Mouse (Mus musculus): ENCODE results near the gene Soga1. TPM values are rescaled to one million over a fixed set of nuclear protein-coding genes. Genes with fewer than 3 reads are reported as not detected.

Soga1 gene
- total RNA-seq, 2 experiments from 2014 or later = 20.2 to 25.1 TPM

DNA sequence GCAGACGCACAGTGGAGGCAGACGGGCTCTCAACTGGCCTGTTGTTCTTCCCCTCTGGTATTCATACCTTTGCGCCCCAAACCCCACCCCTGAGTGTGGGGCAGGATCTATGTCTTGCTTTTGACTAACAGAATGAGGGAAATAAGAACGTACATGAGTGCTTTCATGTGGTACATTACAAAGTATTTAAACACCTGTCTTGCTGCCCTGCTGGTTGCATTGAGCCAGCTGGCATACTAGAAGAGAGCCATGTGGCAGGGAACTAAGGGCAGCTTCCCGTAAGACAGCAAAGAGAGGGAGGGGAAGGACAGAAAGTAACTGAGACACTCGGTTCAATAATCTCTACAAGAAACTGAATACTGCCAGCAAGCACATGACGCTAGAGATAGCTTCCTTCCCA, 108.8 kb downstream of the Soga1 start:
- intact Hi-C loops (cut with DNase I) = no loop called here
- DNase-seq (ENCODE audit: extremely low spot score in 1 of 2, low spot score in 2 of 2) = no peak
- TF ChIP-seq CTCF (IDR thresholded peaks at IDR 0.05) = no peak
- Histone ChIP-seq H3K27ac (no peak overlapping the region), H3K4me3 (no peak overlapping the region)

DNA sequence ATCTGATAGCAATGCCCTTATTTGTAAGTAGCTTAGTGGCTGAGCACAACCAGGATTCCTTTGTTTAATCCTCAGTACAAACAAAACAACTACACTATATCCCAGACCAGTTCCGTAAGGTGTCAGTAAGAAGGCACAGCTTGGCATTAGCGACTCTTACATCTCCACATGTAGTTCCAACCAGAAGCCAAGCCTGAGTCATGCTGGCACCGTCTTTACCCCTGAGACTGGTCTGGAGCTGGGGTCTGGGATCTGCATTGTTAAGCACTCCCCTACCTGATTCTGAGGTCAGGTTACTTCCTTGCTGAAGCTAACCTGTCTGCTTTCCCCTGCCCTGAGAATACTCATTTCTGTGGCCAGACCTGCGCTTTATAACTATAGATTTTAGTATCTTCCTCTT, 110.6 kb downstream of the Soga1 start:
- no peak for TF ChIP-seq CTCF (IDR thresholded peaks at IDR 0.05)
- Histone ChIP-seq H3K4me3 (no peak overlapping the region), H3K27ac (no peak overlapping the region)
- intact Hi-C loops (cut with DNase I) = no loop called here
- no peak for DNase-seq (ENCODE audit: extremely low spot score in 1 of 2, low spot score in 2 of 2)

- no peak for DNase-seq (ENCODE audit: extremely low spot score in 1 of 2, low spot score in 2 of 2)
- TF ChIP-seq CTCF (IDR thresholded peaks at IDR 0.05) = no peak
- no peak overlapping the region for H3K4me3 ChIP-seq
- intact Hi-C loops (cut with DNase I) = no loop called here
- H3K27ac ChIP-seq = peak overlapping the region; percentile 40; the same call in 1 of the 2 replicates
Measured at GRCm38 (mm10) chr2:156967388-156967787, 111.7 kb downstream of the Soga1 start.

Other genes starting within 250 kb of the Soga1 start
- gene Tgif2, start 239.2 kb downstream of the Soga1 start, total RNA-seq (2021) = under 1 TPM; 0.68 to 0.89 TPM
- 1 to 10 TPM; 2.8 TPM for gene 4930518I15Rik, start 221.3 kb downstream of the Soga1 start, total RNA-seq (2021)
- 10 to 100 TPM; 87.1 to 94.4 TPM for gene Rab5if, start 216.1 kb downstream of the Soga1 start, total RNA-seq (2021)
- under 1 TPM; 0.41 to 0.51 TPM for gene Sla2, start 192.1 kb downstream of the Soga1 start, total RNA-seq (2021)
- 100 to 1,000 TPM; 457 to 473 TPM for gene Ndrg3, start 87.2 kb downstream of the Soga1 start, total RNA-seq (2021)
- 1 to 10 TPM; 5.8 to 6.3 TPM for gene Dsn1, start 72.1 kb downstream of the Soga1 start, total RNA-seq (2021)
- gene Tldc2, start 7.8 kb upstream of the Soga1 start, total RNA-seq (2021) = not detected
- gene Samhd1, start 56.0 kb upstream of the Soga1 start, total RNA-seq (2021) = 10 to 100 TPM; 12.7 to 12.9 TPM
- gene Rbl1, start 125.3 kb upstream of the Soga1 start, total RNA-seq (2021) = 1 to 10 TPM; 1.6 to 2.4 TPM
- 100 to 1,000 TPM; 123 to 132 TPM for gene Rpn2, start 199.8 kb upstream of the Soga1 start, total RNA-seq (2021)
- gene Mroh8, start 200.3 kb upstream of the Soga1 start, total RNA-seq (2021) = 1 to 10 TPM; 1.6 to 2.4 TPM